Mouse (Mus musculus) heart, postnatal 10 days (tissue): ENCODE results near the gene Spats2l. TPM values are rescaled to one million over a fixed set of nuclear protein-coding genes. Genes with fewer than 3 reads are reported as not detected.

Source experiments
- DNase-seq, 2 experiments: peaks; one replicate each; pipeline ENCODE4 v3.0.0; 2021
- intact Hi-C: fragments of 180-260 bp; cut with DNase I; formaldehyde crosslinking; loops from one replicate; pipeline ENCODE4 v1.15.1; 2025
- total RNA-seq, 2 experiments: library from RNA; stranded (reverse); gene quantifications; 2 replicates each; pipeline ENCODE4 v1.2.3; 2021

Spats2l gene
- total RNA-seq, 2 experiments from 2014 or later, result 21.3 to 25.2 TPM

DNA sequence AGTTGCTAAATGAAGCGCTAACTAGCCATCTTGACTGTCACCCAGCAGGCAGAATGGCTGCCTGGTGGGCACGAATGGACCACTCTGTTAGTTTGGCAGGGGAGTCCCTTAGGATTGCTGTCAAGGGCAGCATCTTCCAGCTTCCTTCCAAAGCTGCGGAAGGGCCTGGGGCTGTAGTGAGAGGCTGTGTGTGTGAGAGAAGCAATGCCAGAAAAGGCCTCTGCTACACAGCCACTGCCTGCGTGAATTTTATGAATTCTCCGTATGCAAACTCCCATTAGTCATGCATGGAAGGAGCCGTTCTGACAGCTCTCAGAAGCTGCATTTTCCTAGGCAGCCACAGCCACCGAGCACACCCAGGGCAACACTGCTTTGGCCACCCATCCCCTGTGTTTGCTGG is 101.5 kb downstream of the Spats2l start:
- no peak for DNase-seq
- intact Hi-C loops, result no loop called here

DNA sequence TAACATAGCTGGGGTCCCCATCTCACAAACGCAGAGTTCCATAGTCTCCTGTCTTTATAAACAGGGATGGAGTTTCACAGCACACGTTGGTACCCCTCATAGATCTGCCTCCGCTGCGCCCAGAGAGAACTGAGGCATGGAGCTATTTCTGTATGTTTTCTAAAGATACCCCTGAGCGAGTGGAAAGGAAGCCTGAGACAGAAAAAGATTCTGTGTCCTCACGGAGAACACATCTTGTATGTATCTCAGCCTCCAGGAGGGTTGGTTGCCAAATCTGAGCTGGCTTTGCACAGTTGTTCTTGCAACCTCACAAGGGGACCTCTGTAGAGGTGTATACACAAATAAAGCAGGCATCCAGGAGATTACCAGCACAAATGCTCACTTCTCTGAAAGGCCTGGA is 105.0 kb downstream of the Spats2l start:
- DNase-seq, result no peak
- intact Hi-C loops, result no loop called here

DNA sequence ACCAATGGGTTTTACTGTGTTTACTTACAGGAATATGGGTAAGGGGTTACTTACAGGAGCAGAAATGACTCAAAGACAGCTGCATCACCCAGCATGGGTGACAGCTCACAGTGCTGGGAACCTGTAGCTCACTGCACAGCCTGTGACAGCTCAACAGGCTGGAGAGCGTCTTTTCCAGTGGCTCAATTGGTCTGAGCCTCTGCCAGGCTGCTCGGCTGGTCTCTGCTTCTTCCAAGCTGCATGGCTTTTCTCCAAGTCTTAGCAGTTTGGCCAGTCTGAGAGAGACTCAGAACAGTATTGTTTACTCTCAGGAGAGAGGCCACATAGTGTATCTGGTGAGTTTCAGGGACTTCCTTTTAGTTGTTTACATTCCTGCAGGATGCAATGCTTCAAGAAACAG is 110.9 kb downstream of the Spats2l start:
- peak; percentile 32 to 41 for DNase-seq
- intact Hi-C loops, result no loop called here

DNA sequence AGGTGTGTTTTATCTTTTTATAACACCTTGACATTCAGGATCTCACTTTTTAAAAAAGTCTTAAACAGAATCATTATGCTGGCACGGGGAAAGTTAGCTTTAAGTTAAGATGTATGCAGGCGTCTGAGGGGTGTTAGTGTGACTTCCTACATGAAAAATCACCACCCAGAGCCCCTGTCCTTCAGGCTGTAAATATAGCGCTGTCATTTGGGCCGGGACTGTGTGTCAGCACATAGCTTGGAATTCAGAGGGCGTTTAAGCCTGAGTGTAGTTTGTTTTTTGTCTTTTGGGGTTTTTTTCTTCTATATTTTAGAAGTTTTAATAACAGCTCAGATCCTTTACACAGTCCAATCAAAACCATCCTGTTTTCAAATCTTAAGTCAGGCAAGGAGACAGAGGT is 115.8 kb downstream of the Spats2l start:
- DNase-seq, result no peak
- intact Hi-C loops, result no loop called here

DNA sequence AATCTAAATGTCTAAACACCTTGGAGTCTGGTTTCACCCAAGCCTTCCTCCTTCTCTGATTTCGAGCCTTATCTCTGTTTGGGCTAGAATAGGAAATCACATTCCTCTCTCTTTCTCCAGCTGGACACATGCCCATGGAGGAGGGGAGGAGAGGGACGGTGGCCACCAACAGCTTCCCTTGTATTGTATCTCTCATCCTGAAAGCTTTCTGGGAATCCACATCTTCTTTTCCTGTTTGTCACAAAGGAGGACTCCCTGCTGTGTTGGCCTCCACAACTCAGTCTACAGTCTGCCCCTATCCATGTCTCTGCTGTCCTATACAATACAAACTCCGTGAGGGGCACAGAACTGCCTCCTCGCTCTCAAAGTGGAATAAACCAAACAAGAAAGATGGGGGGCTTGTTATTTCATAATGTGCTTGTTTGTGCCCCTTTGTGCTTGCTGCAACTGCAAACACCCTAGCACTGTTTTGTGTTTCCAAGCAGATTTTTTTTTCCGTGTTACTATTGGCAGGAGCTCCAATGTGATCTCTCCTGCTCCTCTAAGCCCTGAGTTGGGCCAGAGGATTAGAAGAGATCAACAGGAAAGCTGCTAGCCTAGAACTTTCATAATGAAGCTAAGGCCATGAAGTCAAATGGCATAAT is 116.4 kb downstream of the Spats2l start:
- peak; percentile 70 to 77 for DNase-seq
- intact Hi-C loops, result no loop called here

DNA sequence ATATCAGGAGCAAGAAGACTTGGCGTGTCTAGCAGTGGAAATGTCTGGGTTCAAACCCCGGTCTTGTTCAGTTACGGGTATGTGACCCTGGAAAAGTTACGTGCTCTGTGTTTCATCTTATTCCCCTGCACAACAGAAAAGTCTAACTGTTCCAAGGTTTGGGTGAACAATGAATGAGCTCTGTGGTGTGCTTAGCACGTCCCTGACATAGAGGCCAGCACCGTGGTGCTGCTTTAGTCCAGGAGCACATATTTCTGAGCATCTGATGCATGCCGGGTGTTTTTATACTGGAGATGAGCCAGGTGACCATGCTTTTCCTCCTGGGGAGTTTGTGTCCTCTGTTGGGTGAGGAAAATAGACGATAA is 116.9 kb downstream of the Spats2l start:
- intact Hi-C loops, result no loop called here
- no peak for DNase-seq

DNA sequence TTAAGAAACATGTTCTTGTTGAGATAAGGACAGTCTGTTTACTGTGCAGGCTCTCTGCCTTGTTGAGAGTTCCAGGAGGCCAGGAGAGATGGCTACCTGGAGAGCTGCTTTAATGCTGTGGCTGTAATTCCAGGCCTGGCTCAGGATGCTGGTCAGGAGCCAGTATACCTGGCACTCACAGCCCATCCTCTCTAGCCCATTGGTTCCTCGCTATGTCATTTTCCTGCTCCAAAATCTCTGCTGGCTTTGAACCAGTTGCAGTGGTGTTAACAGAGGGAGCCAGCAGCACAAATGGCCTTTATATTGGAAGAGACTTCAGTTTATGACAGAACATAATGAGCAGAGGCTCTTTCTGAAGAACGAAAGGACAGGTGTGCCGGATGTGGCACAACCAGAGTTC is 127.5 kb downstream of the Spats2l start:
- intact Hi-C loops, result no loop called here
- no peak for DNase-seq

DNA sequence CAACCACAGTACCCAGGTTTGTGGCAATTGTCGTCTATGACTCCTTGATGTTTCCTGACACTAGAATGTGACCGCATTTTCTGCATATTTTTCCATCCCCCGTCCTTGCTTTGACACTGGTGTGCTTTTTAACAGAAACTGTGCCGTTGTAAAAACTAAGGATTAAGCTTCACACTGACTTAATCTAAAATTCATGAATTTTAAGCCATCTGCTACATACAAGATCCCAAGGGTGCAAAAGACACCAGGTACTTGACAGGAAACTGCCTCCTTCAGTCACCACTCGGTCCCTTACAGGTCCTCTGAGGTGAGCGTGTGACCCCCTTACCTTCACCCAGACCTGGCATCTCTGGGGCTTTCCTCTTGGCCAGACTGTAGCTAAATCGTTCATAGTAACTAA is 129.8 kb downstream of the Spats2l start:
- DNase-seq, result no peak
- intact Hi-C loops, result no loop called here

DNA sequence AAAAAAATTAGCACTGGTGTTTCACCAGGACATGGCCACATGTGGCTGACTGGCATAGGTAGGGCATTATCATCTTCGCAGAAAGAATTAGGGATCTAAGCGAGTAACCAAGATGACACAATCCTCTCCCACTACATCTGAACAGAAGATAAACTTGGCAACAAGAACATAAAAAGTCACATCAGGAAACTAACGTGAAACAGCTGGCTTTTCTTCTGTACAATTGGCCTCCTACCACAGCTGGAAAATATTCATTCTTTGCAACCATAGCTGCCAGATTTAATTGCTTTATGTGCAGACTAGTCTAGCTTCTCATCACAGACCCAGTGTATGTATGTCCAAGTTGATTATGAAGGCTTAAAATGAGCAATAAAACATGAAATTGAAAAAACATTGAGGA is 131.9 kb downstream of the Spats2l start:
- intact Hi-C loops, result no loop called here
- DNase-seq, result peak; percentile 23 to 46

DNA sequence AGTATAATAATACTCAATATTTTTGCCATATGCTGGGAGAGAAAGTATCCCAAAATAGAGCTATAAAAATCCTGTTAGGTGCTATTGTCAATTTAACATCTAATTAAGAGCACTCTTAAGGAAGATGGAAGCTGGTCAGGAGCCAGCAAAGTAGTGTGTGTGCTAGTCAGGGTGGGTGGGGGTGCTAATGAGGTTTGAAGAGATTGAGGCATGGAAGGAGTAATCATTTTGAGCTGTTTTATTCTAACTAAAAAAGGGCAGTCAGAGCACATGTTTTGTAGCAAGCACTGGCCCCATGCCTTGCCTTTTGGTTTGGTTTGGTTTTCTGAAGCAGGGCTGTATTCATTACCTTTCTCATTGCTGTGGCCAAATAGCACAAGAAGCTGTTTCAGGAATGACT is 132.3 kb downstream of the Spats2l start:
- intact Hi-C loops, result no loop called here
- DNase-seq, result peak in 1 of 2 experiments; percentile 6

DNA sequence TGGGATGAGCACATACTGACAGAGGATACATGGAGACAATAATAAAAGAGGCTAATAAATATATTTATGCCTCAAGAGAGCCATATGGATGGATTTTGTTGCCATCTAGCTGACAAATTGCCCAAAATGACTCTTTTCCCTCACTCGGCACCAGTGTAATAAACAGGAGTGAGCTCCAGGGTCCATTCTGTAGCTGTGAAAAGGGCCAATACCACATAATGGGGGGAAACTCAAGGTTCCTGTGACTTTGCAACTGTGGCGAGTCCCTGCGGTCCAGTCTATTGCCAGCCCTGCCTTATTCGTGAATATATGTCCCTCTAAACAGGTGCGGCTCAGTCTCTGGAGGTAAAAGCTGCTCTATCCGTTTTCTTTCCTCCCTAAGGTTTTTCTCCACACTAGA is 137.6 kb downstream of the Spats2l start:
- intact Hi-C loops, result no loop called here
- no peak for DNase-seq

DNA sequence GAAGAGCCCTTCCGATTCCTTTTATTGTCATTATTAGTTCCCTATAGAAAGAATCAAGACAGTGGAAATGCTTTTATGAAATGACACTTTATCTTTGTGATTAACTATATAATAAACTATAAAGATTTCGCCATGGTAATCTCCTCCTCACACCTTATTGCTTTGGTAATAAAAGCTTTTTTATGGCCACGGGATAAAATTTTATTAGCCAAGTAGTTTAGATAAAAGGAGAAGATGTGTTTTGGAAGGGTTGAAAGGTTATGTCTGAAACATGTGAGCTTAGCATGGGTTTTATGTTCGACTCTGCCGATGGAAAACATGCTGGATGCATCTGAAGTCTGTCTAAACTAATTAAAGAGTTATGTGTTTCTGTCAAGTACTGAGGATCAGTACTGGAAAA is 143.4 kb downstream of the Spats2l start:
- DNase-seq, result no peak
- intact Hi-C loops, result no loop called here

DNA sequence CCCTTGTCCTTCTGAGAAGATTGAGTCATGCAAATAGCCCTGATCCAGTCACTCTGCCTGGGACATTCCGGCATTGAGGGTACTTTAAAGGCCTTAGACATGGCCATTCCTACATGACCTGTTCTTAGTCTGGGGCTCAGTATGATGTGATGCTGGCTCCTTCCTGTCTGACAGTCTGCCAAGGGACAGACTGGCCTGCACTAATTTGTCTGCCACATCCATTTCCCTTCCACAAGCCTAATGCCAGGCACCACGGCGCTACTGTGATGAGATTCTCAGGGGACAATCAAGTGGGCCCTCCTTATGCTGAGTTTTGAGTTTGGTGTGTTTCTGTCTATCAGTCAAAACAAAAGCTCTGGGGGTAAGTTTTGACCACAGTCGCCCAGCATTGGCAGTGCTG is 144.6 kb downstream of the Spats2l start:
- intact Hi-C loops, result no loop called here
- DNase-seq, result no peak

DNA sequence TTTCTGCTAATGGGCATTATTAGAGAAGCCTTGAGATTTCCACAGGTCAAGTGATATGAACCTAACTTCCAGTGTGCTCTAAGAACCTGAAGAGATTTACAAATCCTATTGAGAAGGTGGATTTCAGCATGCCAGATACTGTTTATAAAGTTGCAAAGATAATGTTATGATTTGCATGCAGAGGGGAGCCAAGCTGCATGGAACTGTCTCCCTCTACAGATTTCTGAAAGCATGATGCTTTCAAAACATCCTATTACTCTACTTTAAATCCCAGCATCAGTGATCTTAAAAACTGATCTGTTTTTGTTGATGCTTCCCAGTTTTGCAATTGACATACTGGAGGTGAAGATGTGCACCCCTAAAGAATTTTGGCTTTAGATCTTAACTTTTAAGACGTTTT is 160.3 kb downstream of the Spats2l start:
- intact Hi-C loops, result no loop called here
- no peak for DNase-seq

DNA sequence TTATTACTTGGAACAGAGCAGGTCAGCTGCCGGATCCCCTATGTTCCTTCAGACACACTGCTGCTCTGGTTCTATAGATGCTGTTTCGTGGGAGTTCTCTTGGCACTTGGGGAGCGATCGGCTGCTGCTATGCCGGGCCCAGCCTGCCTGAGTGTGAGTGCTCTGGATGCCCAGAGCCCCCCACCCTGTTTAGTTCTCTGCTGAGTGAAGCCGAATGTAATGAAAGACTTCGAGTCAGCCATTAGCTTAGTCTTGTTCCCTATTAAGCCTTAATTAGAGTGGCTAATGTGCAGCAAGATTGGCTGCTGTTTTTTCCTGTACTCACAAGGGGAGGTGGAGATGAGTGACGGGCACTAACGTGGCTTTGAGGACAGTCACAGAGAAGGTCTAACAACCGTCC is 166.7 kb downstream of the Spats2l start:
- intact Hi-C loops, result no loop called here
- DNase-seq, result no peak

DNA sequence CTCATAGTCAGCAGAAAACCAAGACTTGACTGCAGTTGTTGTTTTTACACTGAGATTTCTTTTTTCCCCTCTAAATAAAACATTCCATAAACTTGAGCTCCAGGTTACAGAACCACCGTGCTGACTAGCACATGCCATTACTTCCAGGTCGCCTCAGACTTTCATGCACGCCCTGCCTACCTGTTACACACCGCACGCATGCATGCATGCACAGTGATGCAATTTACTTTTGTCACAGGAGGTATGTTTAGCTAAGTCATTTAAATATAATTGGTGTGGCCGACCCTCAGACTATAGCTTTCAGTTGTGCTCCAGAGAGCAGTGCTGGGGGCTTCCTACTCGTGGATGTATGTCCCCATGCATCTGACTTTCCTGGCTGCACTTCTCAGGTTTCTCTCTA is 167.1 kb downstream of the Spats2l start:
- no peak for DNase-seq
- intact Hi-C loops, result no loop called here

DNA sequence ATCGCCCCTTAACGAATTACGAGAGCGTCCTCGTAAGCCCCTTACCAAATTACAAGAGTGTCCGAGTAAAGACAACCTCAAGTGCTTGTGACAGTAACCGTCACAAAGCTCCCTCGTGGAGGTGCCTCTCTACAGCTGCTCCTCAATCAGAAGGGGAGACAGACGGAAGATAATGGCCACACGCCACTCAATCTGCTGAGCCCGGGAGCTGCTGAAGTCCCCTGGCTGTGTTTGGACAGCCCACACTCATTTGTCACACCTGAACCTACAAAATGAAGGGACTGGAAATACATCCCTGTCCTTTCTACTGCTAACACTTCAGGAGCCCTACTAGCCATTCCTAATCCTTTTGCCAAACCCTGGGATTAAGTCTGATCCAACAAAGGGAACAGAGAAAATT is 167.8 kb downstream of the Spats2l start:
- intact Hi-C loops, result no loop called here
- DNase-seq, result no peak

DNA sequence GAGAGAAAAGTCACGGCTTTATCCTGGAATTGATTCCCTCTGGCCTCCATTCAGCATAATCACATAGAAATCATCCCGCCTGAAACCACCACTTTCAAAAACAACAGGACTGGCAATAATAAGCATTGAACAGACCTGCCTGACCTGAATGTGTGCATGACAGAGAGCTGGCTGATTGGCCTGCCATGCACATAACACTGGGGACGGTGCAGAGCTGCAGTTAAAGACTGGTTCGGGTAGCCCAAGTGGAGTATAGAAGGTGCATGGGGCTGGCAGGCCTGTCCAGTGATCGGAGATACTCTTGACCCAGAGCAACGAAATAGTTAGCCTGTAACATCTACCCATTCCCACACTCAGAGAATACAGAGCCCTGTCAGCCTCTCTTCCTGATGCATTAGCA is 168.3 kb downstream of the Spats2l start:
- DNase-seq, result no peak
- intact Hi-C loops, result no loop called here

DNA sequence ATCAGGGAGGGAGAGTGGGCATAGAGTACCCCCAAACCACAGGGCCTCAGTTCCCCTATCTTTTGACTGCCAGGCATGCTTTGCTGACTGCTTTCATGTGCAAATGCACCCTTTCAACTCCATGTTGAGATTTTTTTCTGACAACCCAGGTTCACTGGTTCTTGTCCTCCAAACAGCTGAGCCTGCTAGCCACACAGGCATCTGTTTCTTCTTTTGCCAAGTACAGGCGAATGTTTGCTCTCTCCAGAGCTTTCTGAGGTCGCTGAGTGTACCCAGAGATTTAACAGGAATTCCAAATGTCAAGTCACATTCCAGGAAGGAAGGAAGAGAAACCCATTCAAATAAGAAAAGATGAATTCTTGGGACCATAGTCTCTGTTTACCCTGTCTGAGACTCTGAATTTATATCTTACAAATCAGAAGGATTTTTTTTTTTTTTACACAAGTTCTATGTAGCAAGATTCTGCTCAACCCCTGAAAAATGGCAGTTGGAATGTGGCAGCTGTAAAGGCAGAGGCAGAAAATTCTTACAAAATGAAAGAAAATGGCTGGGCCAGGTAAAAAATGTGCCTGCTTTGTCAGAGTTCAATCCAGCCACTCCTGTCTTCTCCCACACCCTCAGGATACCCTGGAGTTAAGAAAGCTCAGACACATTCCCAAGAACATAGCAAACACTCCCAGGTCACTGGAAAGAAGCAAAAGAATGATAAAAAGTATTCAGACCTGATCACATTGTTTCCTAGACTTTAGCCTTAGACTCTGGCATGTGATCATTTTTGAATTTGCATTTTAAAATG is 173.8 kb downstream of the Spats2l start:
- DNase-seq, result no peak
- intact Hi-C loops, result loop anchor here (5.0 kb wide), 1 partner anchor 170 kb away; no protein-coding TSS in a partner anchor

DNA sequence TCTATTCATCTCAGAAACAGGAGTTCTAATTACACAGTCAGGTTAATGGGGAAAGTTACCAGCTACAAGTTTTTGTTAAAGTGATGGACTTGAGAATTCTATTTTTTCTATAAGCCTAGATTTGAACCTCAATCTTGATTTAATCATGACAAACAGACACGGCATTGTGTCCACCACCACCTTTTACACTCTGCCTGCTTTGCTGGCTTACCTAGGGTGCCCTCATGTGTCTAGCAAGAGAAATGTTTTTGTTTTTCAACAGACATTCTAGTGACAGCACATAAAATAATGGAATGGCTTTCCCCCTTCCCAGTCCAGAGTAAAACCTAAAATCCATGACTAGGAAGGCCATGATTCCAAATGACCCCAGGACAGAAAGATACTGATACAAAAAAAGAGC is 175.2 kb downstream of the Spats2l start:
- DNase-seq, result peak in 1 of 2 experiments; percentile 43
- intact Hi-C loops, result loop anchor here (1.0 to 5.0 kb wide), 2 partner anchors 172 to 520 kb away; no protein-coding TSS in a partner anchor

DNA sequence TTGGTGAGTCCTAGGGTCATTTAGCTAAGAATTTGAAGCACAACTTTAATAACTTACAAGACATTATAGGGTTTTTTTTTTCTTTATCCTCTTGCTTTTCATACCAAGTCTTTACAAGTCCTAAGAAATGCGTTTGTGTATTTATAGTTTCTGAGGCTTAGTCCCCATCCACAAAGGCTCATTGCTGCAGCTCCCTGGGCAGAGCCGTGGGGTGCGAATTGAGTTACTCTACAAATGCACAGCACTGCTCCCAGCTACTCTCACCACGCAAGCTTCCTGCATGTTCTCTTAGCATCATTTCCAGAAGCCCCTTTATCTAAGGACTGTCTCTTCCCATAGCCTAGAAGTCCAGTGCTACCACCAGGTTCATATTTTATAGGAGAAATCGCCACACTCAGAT is 175.8 kb downstream of the Spats2l start:
- intact Hi-C loops, result loop anchor here (1.0 to 5.0 kb wide), 2 partner anchors 172 to 520 kb away; no protein-coding TSS in a partner anchor
- DNase-seq, result no peak

DNA sequence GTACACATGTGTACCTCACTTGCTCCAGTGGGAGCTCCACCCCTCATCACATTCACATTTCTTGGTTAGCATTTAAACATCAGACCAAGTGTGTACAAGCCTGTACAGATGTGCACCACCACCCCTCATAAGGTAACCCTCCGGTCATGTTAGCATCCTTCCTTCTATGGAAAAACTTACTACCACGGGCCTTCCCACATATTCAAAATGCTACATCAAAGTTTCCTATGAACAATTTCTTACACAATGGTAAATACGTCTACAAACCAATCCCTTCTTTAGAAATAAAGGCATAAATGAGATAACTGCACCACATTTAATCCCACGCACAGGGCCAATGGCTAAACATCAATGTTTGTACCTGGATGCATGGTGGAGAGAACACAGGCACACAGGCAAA is 178.5 kb downstream of the Spats2l start:
- DNase-seq, result no peak
- intact Hi-C loops, result no loop called here
